ENCODE assay signal across 16 mouse cellular contexts in the genomic region with DNA sequence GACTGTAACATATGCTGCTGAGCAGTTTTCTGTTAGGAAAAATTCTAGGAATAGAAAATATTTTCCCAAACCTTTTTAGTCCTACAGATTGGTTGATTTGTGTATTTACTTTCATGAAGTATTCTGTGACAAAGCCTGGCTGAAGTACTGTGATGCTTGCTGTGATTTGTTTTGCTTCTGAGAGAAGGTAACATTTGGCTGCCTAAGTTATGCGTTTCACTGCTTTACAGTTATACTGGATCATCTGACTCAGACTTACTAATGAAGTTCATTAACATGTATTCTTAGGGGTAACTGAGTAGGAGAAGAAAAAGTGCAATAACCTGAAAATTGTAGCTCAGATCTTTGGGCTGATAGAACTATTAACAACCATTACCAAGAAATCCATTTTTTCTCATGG.
A peak's percentile ranks its signal among the peaks of the same experiment; 100 is the strongest.
DNase-seq lines count a peak whose midpoint lies in the region; ATAC-seq and TF ChIP-seq lines count a peak whose summit lies in the region.
"Had no signal": no experiment of that assay in that cellular context is flagged by ENCODE, and none has a peak within 500 bp of the region (broad histone marks: within the 10 kb centered on the region; RNA-seq: fewer than 3 reads in every experiment).

No protein-coding gene starts in this region.

- TF ChIP-seq POLR2A in brain, embryonic 14.5 days (IDR thresholded peaks at IDR 0.05; ENCODE audit: borderline replicate concordance, extremely low read depth, insufficient read depth, insufficient read length, poor library complexity, severe bottlenecking): no peak

- no peak overlapping the region for H3K4me2 ChIP-seq in forebrain, embryonic 14.5 days (ENCODE audit: low read length)
- H3K4me2 ChIP-seq in forebrain, embryonic 11.5 days (ENCODE audit: low read depth, low read length, severe bottlenecking): no peak overlapping the region
- H3K4me2 ChIP-seq in forebrain, embryonic 16.5 days (ENCODE audit: low read length): no peak overlapping the region
- H3K4me2 ChIP-seq: embryonic facial prominence, embryonic 12.5 days had no signal

- H3K27ac ChIP-seq in forebrain, embryonic 14.5 days (ENCODE audit: low read depth, low read length): no peak overlapping the region
- H3K27ac ChIP-seq in forebrain, embryonic 11.5 days (ENCODE audit: low read depth, low read length): no peak overlapping the region
- no peak overlapping the region for H3K27ac ChIP-seq in forebrain, embryonic 16.5 days (ENCODE audit: low read length)
- H3K27ac ChIP-seq: embryonic facial prominence, embryonic 10.5 days; embryonic facial prominence, embryonic 12.5 days had no signal

- no peaks in the 10 kb centered on the region for H3K36me3 ChIP-seq in forebrain, embryonic 14.5 days (ENCODE audit: control insufficient read depth, insufficient read depth, low read length)
- no peaks in the 10 kb centered on the region for H3K36me3 ChIP-seq in forebrain, embryonic 11.5 days (ENCODE audit: control insufficient read depth, insufficient read depth, low read length)
- no peaks in the 10 kb centered on the region for H3K36me3 ChIP-seq in forebrain, embryonic 16.5 days (ENCODE audit: control insufficient read depth, insufficient read depth)
- H3K36me3 ChIP-seq: embryonic facial prominence, embryonic 10.5 days; embryonic facial prominence, embryonic 12.5 days had no signal

- no peaks in the 10 kb centered on the region for H3K9me3 ChIP-seq in forebrain, embryonic 14.5 days (replicated peaks; ENCODE audit: control insufficient read depth, low read length)
- no peaks in the 10 kb centered on the region for H3K9me3 ChIP-seq in forebrain, embryonic 11.5 days (ENCODE audit: control insufficient read depth, low read length)
- no peaks in the 10 kb centered on the region for H3K9me3 ChIP-seq in forebrain, embryonic 16.5 days (ENCODE audit: control insufficient read depth, low read length)
- H3K9me3 ChIP-seq: embryonic facial prominence, embryonic 10.5 days; embryonic facial prominence, embryonic 12.5 days had no signal

- H3K4me3 ChIP-seq in forebrain, embryonic 14.5 days (ENCODE audit: low read depth, low read length): no peak overlapping the region
- H3K4me3 ChIP-seq in forebrain, embryonic 11.5 days (ENCODE audit: low read depth, low read length): no peak overlapping the region
- H3K4me3 ChIP-seq in forebrain, embryonic 16.5 days (replicated peaks; ENCODE audit: low read length): no peak overlapping the region
- H3K4me3 ChIP-seq: embryonic facial prominence, embryonic 10.5 days; embryonic facial prominence, embryonic 12.5 days had no signal

- no peak overlapping the region for H3K9ac ChIP-seq in forebrain, embryonic 14.5 days (ENCODE audit: low read length)
- H3K9ac ChIP-seq in forebrain, embryonic 11.5 days (ENCODE audit: low read length): no peak overlapping the region
- no peak overlapping the region for H3K9ac ChIP-seq in forebrain, embryonic 16.5 days (replicated peaks; ENCODE audit: low read depth, low read length)
- H3K9ac ChIP-seq: embryonic facial prominence, embryonic 12.5 days had no signal

- DNase-seq in forebrain, embryonic 14.5 days (ENCODE audit: low spot score): peak; percentile 58
- DNase-seq in forebrain, embryonic 11.5 days (ENCODE audit: low spot score): no peak
- peak; percentile 65 for DNase-seq in brain, embryonic 14.5 days (ENCODE audit: low read depth)
- DNase-seq in natural killer cell, adult 2 months (ENCODE audit: low spot score in 2 of 2): no peak
- no peak for DNase-seq in ovary, postnatal 14 days (ENCODE audit: low spot score)
- DNase-seq: adrenal gland, adult 2 months; adrenal gland, postnatal 10 days; adrenal gland, postnatal 25 days; cerebellum, adult 11-12 months; cerebellum, adult 2 months; cerebellum, adult 9-10 months; cerebellum, postnatal 10 days; cerebellum, postnatal 25 days had no signal

- WGBS in forebrain, embryonic 14.5 days: 13% methylated on average over 1 of the region's 1 CpGs
- 80% methylated on average over 1 of the region's 1 CpGs for WGBS in forebrain, embryonic 11.5 days
- WGBS in forebrain, embryonic 16.5 days: 21% methylated on average over 1 of the region's 1 CpGs

- ATAC-seq in forebrain, embryonic 14.5 days: peak; percentile 61
- ATAC-seq in forebrain, embryonic 11.5 days (replicated peaks; ENCODE audit: low FRiP score): no peak
- ATAC-seq in forebrain, embryonic 16.5 days: peak; percentile 81

- H3K4me1 ChIP-seq in forebrain, embryonic 14.5 days (ENCODE audit: control insufficient read depth, insufficient read depth, low read length): no peaks in the 10 kb centered on the region
- no peaks in the 10 kb centered on the region for H3K4me1 ChIP-seq in forebrain, embryonic 11.5 days (replicated peaks; ENCODE audit: control insufficient read depth, insufficient read depth, low read length)
- no peaks in the 10 kb centered on the region for H3K4me1 ChIP-seq in forebrain, embryonic 16.5 days (replicated peaks; ENCODE audit: control insufficient read depth, insufficient read depth, low read length)
- H3K4me1 ChIP-seq: embryonic facial prominence, embryonic 10.5 days; embryonic facial prominence, embryonic 12.5 days had no signal

- no peaks in the 10 kb centered on the region for H3K27me3 ChIP-seq in forebrain, embryonic 14.5 days (replicated peaks; ENCODE audit: control insufficient read depth, insufficient read depth, low read length)
- H3K27me3 ChIP-seq in forebrain, embryonic 11.5 days (ENCODE audit: control insufficient read depth, insufficient read depth, low read length): no peaks in the 10 kb centered on the region
- H3K27me3 ChIP-seq in forebrain, embryonic 16.5 days (replicated peaks; ENCODE audit: control insufficient read depth, insufficient read depth, low read length): no peaks in the 10 kb centered on the region
- H3K27me3 ChIP-seq: embryonic facial prominence, embryonic 12.5 days had no signal

- no peak for TF ChIP-seq CTCF in brain, embryonic 14.5 days (IDR thresholded peaks at IDR 0.05; ENCODE audit: borderline replicate concordance, extremely low read depth, insufficient read depth, insufficient read length)

Comparison
In these comparisons a context has a peak if more than half of its experiments do, and no peak if none do; other contexts are left out.
1. DNase-seq: peak in forebrain, embryonic 14.5 days (single experiment) and brain, embryonic 14.5 days (single experiment); none in forebrain, embryonic 11.5 days (single experiment), natural killer cell, adult 2 months (0 of 2) and ovary, postnatal 14 days (single experiment).